Mouse (Mus musculus) limb, embryonic 12.5 days (tissue): ENCODE data around the gene Slc16a9. TPM values are rescaled to one million over a fixed set of nuclear protein-coding genes. Genes with fewer than 3 reads are reported as not detected.

Experiments
- ATAC-seq: fragments of 200-750 bp; cut with Nextera tagmentation; 2 replicates; pipeline ENCODE4 v1.8.0; 2017; ENCODE audit warnings: low read depth, moderate TSS enrichment; ENCODE audit not compliant: insufficient number of reproducible peaks, insufficient read depth, low FRiP score, low TSS enrichment
- H3K27ac ChIP-seq: fragments of 300-500 bp; sonication (generic); 2 replicates; pipeline ENCODE4 v1.5.1; 2016; ENCODE audit warnings: mild to moderate bottlenecking, moderate library complexity
- H3K27me3 ChIP-seq: fragments of 300-500 bp; sonication (generic); 2 replicates; pipeline ENCODE4 v1.6.1; 2016; ENCODE audit warnings: mild to moderate bottlenecking, moderate library complexity
- H3K36me3 ChIP-seq: fragments of 300-500 bp; sonication (generic); 2 replicates; pipeline ENCODE4 v1.6.1; 2016; ENCODE audit warnings: mild to moderate bottlenecking, moderate library complexity
- H3K4me1 ChIP-seq: fragments of 300-500 bp; sonication (generic); replicated peaks from 2 replicates; pipeline ENCODE4 v1.6.1; 2016
- H3K4me2 ChIP-seq: fragments of 300-500 bp; sonication (generic); 2 replicates; pipeline ENCODE4 v1.6.1; 2016; ENCODE audit warnings: mild to moderate bottlenecking, moderate library complexity
- H3K4me3 ChIP-seq: fragments of 300-500 bp; sonication (generic); replicated peaks from 2 replicates; pipeline ENCODE4 v1.5.1; 2016; ENCODE audit warnings: mild to moderate bottlenecking
- H3K9ac ChIP-seq: fragments of 300-500 bp; sonication (generic); replicated peaks from 2 replicates; pipeline ENCODE4 v1.6.1; 2016; ENCODE audit warnings: mild to moderate bottlenecking, moderate library complexity
- H3K9me3 ChIP-seq: fragments of 300-500 bp; sonication (generic); 2 replicates; pipeline ENCODE4 v1.6.1; 2016; ENCODE audit warnings: mild to moderate bottlenecking, moderate library complexity
- WGBS: fragments of 180-500 bp; shearing (Covaris S2); methylation state at CpG from one replicate; pipeline ENCODE4 v1.1.7; 2016; 5-methylcytosine and 5-hydroxymethylcytosine counted together
- polyA plus RNA-seq: library from polyadenylated mRNA; unstranded; fragments of >200 nt; fragmentation: Nextera tagmentation; extraction: Ambion mirVana; gene quantifications from 2 replicates; pipeline ENCODE4 v1.2.1, GENCODE M21; 2016

Slc16a9 gene
- 0.75 and 1.3 TPM in 2 replicates for polyA plus RNA-seq

DNA sequence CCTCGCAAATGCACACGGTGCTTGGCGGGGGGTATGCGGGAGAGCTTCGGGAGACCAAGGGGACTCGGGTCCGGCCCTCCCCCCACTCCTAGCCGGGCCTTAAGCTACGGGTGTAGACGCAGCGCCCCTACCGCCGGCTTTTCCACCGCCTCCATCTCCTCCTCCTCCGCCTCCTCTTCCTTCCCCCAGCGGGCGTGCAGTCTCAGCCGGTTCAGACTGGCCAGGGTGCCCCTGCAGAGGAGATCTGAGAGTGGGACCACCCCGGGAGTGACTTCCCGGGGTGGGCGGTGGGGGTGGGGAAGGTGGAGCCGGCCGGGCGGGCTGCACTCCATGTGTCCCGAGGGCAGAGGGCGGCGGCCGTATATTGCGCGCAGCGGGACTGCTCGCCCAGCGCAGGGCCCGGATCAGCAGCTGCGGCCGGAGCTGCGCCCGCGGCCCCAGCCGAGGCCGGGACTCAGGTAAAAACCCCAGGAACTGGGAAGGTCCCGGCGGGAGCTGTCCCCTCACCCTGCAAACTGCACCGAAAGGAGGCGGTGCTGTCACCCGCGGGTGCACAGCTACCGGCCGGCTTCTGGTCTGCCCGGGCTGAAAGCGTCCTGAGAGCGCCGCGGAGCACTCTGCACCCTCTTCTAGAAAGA is at the start of gene Slc16a9:
Gene Slc16a9 (plus strand): TSS at position 180 of the 638 bp plus-strand sequence.
- peak; percentile 83 for ATAC-seq

DNA sequence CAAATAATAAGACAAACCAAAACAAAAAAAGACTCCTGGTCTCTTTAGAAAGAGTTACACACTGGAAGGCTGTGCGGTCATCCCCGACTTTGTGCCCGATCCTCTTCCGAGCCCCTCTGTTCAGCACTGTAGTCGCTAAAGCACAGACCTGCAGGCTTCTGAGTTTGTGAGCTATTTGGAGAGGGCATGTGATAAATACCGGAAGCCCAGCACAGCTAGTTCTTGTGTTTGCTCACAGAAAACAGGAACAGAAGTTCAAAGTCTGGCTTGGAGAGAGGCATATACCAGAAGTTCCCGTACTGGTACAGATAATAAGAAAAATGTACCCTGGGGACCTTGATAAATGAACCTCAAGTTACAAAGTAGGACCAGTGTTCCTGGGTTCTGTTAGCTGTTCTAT is 49.6 kb upstream of the Slc16a9 start:
- no peaks in the 10 kb centered on the region for H3K9me3 ChIP-seq
- H3K9ac ChIP-seq, result no peak overlapping the region
- ATAC-seq, result no peak
- H3K4me2 ChIP-seq, result no peak overlapping the region
- 69% methylated on average over 7 of the region's 7 CpGs for WGBS
- H3K27ac ChIP-seq, result peak overlapping the region; percentile 66
- H3K4me1 ChIP-seq, result peaks cover 7% of the 10 kb centered on the region
- H3K27me3 ChIP-seq, result no peaks in the 10 kb centered on the region
- H3K4me3 ChIP-seq, result no peak overlapping the region
- peaks cover 37% of the 10 kb centered on the region for H3K36me3 ChIP-seq

More for the DNA sequence above, at the start of gene Slc16a9:
- Histone ChIP-seq H3K9me3 (no peaks in the 10 kb centered on the region), H3K4me3 (peak within 1 kb of the TSS; percentile 66), H3K9ac (peak within 1 kb of the TSS; percentile 79), H3K4me1 (peaks cover 15% of the 10 kb centered on the region), H3K27ac (no peak within 1 kb of the TSS), H3K4me2 (peak within 1 kb of the TSS; percentile 93), H3K36me3 (no peaks in the 10 kb centered on the region), H3K27me3 (peaks cover 59% of the 10 kb centered on the region)
- under 1% methylated on average over 54 of the region's 54 CpGs for WGBS

DNA sequence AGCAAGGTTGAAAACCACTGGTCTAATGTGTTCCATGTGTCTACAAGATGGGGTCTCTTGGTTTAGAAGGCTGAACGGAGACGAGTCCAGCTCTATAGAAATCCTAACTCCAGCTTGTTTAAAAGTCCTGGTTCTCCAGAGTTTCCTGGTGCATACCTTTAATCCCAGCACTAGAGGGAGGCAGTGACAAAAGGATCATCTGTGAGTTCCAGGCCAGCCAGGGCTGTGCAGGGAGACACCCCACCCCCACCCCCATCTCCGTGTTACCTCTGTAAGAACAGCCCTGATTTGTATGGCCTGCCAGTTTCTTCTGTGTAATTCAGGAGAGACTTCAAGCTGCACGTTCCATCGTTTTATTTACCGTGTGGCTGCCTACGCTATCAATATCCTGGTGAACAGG is 49.1 kb upstream of the Slc16a9 start:
- Histone ChIP-seq H3K4me3 (no peak overlapping the region), H3K9ac (no peak overlapping the region), H3K4me1 (peaks cover 7% of the 10 kb centered on the region), H3K9me3 (no peaks in the 10 kb centered on the region), H3K4me2 (no peak overlapping the region), H3K27ac (no peak overlapping the region), H3K36me3 (peaks cover 32% of the 10 kb centered on the region), H3K27me3 (no peaks in the 10 kb centered on the region)
- 51% methylated on average over 7 of the region's 7 CpGs for WGBS
- 0 out of 2 replicates have a peak, but pooled peaks have one; percentile 54 for ATAC-seq

DNA sequence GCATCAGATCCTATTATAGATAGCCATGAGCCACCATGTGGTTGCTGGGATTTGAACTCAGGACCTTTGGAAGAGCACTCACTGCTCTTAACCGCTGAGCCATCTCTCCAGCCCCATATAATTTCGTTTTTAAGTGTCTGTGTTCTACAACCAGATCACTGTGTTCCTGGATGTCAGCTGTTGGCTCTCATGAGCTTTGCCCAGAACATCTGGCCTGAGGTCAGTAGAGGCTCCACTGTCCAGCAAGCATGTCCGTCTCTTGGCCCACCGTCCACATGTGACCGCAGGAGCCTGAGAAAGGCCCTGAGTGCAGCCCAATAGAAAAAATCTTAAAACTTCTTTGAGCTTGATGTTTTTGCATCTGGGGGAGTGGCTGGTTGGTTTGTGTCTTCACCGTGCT is 48.2 kb upstream of the Slc16a9 start:
- no peak overlapping the region for H3K9ac ChIP-seq
- no peak overlapping the region for H3K4me2 ChIP-seq
- 90% methylated on average over 6 of the region's 6 CpGs for WGBS
- no peak overlapping the region for H3K27ac ChIP-seq
- no peaks in the 10 kb centered on the region for H3K9me3 ChIP-seq
- no peak overlapping the region for H3K4me3 ChIP-seq
- H3K27me3 ChIP-seq, result no peaks in the 10 kb centered on the region
- H3K4me1 ChIP-seq, result peaks cover 7% of the 10 kb centered on the region
- ATAC-seq, result no peak
- H3K36me3 ChIP-seq, result peaks cover 26% of the 10 kb centered on the region

DNA sequence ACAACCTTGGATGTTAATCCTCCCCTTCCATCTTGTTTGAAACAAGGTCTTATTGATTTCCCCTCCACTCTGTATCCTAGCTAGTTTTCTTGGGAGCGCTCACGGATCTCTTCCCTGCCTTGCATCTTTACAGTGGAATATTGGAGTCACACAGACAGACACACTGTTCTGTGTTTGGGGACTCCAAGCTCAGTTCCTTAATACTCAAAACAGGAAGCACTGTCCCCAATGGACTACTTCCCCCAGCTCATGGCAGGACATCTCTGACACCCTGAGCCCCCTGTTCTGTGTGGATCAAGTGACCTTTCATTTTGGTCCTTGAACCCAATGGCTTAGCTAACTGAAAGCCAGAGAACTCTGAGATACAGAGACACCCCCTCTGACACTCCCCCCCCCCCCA is 47.3 kb upstream of the Slc16a9 start:
- 77% methylated on average over 2 of the region's 2 CpGs for WGBS

DNA sequence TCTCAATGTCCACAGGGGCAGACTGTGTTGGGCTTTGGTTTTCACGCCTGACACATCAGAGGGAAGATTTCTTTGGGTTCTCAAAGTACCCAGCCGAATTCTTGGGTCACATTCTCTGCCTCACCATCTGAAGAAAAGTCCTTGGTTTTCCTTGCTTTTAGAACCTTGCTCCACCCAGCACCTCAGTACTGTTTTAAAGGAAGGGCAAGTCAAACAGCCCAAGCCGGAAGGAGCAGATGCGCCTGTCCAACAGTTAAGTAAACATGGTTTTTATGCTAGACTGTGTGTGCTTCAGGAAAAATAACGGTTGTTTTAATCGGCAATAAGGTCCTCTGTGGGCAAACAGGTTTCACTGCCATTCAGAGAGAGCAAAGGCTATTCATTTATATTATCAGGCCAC is 46.9 kb upstream of the Slc16a9 start:
- Histone ChIP-seq H3K4me3 (no peak overlapping the region), H3K27ac (no peak overlapping the region), H3K9ac (no peak overlapping the region), H3K9me3 (no peaks in the 10 kb centered on the region), H3K4me2 (no peak overlapping the region), H3K4me1 (peaks cover 7% of the 10 kb centered on the region), H3K27me3 (no peaks in the 10 kb centered on the region), H3K36me3 (peaks cover 13% of the 10 kb centered on the region; the same call in 1 of the 2 replicates)
- ATAC-seq, result no peak
- WGBS, result 80% methylated on average over 6 of the region's 6 CpGs

More for the DNA sequence above, 47.3 kb upstream of the Slc16a9 start:
- Histone ChIP-seq H3K4me2 (no peak overlapping the region), H3K4me1 (peaks cover 7% of the 10 kb centered on the region), H3K27me3 (no peaks in the 10 kb centered on the region), H3K9me3 (no peaks in the 10 kb centered on the region), H3K27ac (no peak overlapping the region), H3K4me3 (no peak overlapping the region), H3K36me3 (peaks cover 17% of the 10 kb centered on the region; the same call in 1 of the 2 replicates), H3K9ac (no peak overlapping the region)
- ATAC-seq, result no peak

DNA sequence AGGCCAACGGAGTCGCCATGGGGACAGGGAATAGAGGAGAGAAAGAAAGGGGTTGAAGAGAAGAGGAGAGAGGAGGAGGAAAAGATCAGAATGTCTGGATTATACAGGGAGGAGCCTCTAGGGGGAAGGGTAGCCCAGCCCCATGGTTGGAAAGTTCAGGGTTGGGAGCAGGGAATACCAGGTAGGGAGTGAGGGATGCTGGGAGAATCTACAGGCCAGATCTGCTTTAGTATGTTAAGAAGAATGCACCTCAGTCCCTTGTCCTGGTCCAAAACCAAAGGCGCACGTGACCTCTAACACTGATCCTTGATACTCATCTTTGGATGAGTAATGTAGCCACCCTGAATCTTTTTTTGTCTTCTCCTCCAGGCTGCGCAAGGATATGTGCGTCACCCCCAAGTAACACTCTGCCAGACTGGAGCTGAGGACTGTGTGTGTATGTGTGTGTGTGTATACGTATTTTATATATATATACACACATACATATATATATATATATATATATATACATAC is 45.9 kb upstream of the Slc16a9 start:
- 94% methylated on average over 7 of the region's 7 CpGs for WGBS
- no peak overlapping the region for H3K27ac ChIP-seq
- no peaks in the 10 kb centered on the region for H3K9me3 ChIP-seq
- ATAC-seq, result no peak
- H3K4me1 ChIP-seq, result peaks cover 8% of the 10 kb centered on the region
- H3K4me3 ChIP-seq, result no peak overlapping the region
- 0 out of 2 replicates have a peak, but pooled peaks cover 3% of the 10 kb centered on the region for H3K36me3 ChIP-seq
- H3K9ac ChIP-seq, result no peak overlapping the region
- no peak overlapping the region for H3K4me2 ChIP-seq
- H3K27me3 ChIP-seq, result no peaks in the 10 kb centered on the region

DNA sequence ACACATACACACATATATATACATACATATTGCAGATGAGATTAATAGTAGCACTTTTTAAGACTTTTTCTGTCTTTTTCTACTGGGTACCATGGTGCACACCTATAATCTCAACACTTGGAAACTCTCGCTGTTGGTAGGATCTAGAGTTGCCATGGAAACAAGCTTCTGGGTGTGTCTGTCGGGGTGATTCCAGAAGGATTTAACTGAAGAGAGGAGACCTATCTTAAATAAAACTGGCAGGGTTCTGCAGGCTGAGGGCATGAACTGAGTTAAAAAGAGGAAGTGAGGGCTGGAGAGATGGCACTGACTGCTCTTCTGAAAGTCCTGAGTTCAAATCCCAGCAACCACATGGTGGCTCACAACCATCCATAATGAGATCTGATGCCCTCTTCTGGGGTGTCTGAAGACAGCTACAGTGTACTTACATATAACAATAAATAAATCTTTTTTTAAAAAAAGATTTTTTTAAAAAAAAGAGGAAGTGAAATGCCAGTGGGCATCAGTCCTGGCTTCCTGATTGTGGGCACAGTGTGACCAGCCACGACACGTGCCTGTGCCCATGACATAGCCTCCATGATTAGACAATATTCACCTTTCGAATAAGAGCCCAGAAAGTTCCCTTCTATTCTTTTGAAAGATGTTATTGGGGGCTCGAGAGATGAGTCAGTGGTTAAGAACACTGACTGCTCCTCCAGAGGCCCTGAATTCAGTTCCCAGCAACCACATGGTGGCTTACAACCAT is 45.3 kb upstream of the Slc16a9 start:
- Histone ChIP-seq H3K4me1 (peaks cover 14% of the 10 kb centered on the region), H3K27ac (no peak overlapping the region), H3K36me3 (no peaks in the 10 kb centered on the region), H3K4me3 (no peak overlapping the region), H3K4me2 (no peak overlapping the region), H3K9ac (no peak overlapping the region), H3K9me3 (no peaks in the 10 kb centered on the region), H3K27me3 (no peaks in the 10 kb centered on the region)
- ATAC-seq, result no peak
- WGBS, result 88% methylated on average over 6 of the region's 6 CpGs

DNA sequence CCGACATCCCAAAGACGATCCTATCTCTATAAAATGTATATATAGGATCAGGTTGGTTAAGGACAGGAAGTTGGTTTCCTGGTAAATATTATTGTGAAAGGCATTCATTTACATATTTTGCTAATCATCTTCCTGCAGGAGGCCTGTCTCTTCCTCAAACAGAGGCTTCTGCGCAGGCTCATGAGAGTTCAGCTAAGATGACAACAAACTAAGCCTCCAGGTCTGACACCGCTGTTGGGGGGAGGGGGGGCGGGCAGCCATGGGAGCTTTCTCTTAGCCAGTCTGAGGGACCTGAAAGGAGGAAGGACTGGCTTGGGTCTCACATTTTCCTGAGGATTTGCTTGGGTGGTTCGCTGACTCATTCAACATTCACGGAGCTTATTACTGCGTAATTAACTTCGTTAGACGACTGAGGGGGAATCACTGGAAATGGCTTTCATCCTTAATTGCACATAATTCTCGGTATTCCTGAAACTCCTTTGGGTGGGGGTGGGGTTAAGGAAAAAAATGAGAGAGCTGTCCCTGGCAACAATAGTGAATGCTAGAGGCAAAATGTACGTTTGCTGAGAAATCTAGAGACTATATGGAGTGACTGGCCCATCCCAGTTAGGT is 43.9 kb upstream of the Slc16a9 start:
- Histone ChIP-seq H3K4me2 (no peak overlapping the region), H3K9me3 (no peaks in the 10 kb centered on the region), H3K36me3 (no peaks in the 10 kb centered on the region), H3K27me3 (no peaks in the 10 kb centered on the region), H3K4me3 (no peak overlapping the region), H3K4me1 (peaks cover 13% of the 10 kb centered on the region), H3K9ac (no peak overlapping the region), H3K27ac (no peak overlapping the region)
- no peak for ATAC-seq
- WGBS, result 67% methylated on average over 12 of the region's 12 CpGs

DNA sequence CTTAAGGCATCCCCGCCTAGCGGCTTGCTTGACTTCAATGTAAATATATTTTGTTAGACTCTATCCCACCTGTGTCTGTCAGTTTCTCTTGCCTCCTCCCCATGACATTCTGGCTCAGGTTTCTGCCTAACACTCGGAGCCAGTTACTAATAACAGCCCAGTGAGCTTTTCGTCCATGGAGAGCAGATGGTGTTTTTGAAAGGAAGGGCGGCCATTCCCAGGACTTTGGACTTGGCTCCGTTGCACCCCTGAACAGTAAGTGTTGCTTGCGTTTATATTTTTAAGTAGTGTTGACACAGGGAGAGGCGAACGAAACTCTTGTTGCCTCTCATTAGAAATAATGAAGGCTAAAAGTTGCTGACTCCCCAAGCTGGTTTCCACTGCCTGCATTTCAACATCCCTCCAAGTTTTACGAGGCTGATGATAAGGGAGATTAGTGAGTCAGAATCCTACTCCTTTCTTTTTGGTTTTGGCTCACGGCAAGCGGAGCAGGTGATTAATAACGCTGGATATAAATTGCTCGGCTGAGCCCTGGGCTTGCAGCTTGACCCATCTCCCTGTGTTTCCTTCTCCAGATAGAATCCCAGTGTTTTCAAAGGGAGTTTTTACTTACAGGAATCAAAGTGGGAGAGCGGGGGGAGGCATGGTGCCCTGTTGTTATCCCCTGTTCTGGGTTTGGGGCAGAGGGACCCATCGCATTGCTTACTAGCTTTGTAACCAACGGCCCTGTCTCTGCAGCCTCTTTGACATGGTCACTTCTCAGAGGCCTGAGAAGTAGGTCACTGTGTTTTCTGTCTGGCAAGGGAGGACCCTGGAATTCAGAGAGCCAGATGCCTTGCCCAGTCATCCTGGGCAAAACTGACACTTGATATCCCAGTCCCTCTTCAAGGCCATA is 40.1 kb upstream of the Slc16a9 start, which contains the start of gene Mrln:
Gene Mrln (plus strand): TSS at position 160 of the 895 bp plus-strand sequence.
- Histone ChIP-seq H3K9me3 (no peaks in the 10 kb centered on the region), H3K27ac (peak within 1 kb of the TSS; percentile 72), H3K27me3 (no peaks in the 10 kb centered on the region), H3K4me1 (peaks cover 13% of the 10 kb centered on the region), H3K4me3 (peak within 1 kb of the TSS; percentile 19; the same call in 1 of the 2 replicates), H3K36me3 (no peaks in the 10 kb centered on the region), H3K9ac (no peak within 1 kb of the TSS), H3K4me2 (peak within 1 kb of the TSS; percentile 37)
- ATAC-seq, result no peak
- 36% methylated on average over 17 of the region's 17 CpGs for WGBS
